Mouse (Mus musculus) right cerebral cortex, postnatal 14 days (tissue): ENCODE results near the gene Sars2.
A peak's percentile ranks its signal among the peaks of the same experiment; 100 is the strongest.
"Not testable (repeated sequence)": the region's sequence is repeated elsewhere in the genome, so short reads cannot be mapped to it uniquely, and the experiment has no call there.

Experiments
- DNase-seq: peaks from one replicate; pipeline ENCODE4 v3.0.0; 2022

The Sars2 gene

GRCm38 (mm10) chr7:28741709-28742438 is at the start of gene Sars2, which contains the start of gene Mrps12:
TSS of gene Sars2 (plus strand) at chr7:28741992.
TSS of gene Mrps12 (minus strand) at chr7:28741820.
- DNase-seq = peak; percentile 90

GRCm38 (mm10) chr7:28692545-28693320 is 49.1 kb upstream of the Sars2 start, which contains the start of gene Fbxo27:
TSS of gene Fbxo27 (plus strand) at chr7:28692849.
- DNase-seq = peak; percentile 51

- DNase-seq = peak; percentile 66
Observed at GRCm38 (mm10) chr7:28693321-28693966, 48.3 kb upstream of the Sars2 start.

GRCm38 (mm10) chr7:28694423-28694822 is 47.4 kb upstream of the Sars2 start:
- DNase-seq = no peak

- DNase-seq = no peak
Observed at GRCm38 (mm10) chr7:28694966-28695511, 46.8 kb upstream of the Sars2 start.

DNA sequence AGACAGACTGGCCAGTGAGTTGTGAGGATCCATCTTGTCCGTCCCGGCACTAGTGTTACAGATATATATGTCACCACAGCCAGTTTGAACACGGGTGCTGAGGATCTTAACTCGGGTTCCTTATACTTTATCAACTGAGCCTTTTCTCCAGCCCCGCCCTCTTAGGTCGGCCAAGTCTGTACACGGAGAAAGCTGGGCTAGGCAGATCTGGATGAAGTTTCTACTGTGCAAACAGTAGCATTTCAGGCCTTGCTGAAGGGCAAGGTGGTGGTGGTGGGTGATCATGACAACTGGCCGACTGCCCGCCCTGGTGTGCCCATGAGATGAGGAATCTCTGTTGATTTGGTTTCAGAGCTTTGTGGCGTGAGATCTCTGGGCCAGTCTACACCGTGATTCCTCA is 44.5 kb upstream of the Sars2 start:
- DNase-seq = no peak

- DNase-seq = no peak
Observed at GRCm38 (mm10) chr7:28700269-28700668, 41.5 kb upstream of the Sars2 start.

DNA sequence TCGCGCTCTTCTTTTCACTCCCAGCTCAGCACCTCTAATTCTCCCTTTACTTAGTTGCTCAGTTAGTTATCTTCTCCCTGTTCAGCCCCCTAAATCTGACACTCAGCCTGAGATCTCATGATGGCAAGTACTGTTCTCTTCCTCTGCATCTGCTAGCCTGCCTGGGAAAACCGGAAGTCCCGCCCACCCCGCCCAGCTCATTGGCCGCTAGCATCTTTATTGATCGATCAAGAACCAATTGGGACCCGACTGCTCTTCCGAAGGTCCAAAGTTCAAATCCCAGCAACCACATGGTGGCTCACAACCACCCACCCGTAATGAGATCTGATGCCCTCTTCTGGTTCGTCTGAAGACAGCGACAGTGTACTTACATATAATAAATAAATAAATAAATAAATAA is 40.5 kb upstream of the Sars2 start:
- not testable (repeated sequence) for DNase-seq

- no peak for DNase-seq
Observed at GRCm38 (mm10) chr7:28702601-28703143, 39.1 kb upstream of the Sars2 start.

GRCm38 (mm10) chr7:28709454-28709853 is 32.3 kb upstream of the Sars2 start:
- no peak for DNase-seq

GRCm38 (mm10) chr7:28710962-28711361 is 30.8 kb upstream of the Sars2 start:
- DNase-seq = no peak

GRCm38 (mm10) chr7:28714667-28715066 is 27.1 kb upstream of the Sars2 start:
- DNase-seq = no peak

DNA sequence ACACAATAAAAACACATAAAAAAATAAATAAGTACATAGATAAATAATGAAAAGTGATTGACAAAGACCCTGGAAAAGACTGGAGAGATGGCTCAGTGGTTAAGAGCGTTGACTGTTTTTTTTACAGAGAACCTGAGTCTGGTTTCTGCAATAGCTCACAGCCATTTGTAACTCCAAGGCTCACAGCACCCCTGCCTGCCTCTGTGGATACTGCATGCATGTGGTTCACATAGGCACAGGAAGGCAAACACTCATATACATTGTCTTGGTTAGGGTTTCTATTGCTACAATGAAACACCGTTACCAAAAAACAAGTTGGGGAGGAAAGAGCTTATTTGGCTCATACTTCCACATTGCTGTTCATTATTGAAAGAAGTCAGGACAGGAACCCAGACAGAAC is 26.2 kb upstream of the Sars2 start:
- no peak for DNase-seq

- DNase-seq = no peak
Observed at GRCm38 (mm10) chr7:28716590-28717281, 25.1 kb upstream of the Sars2 start, which contains the start of gene Fbxo17. TSS of gene Fbxo17 (plus strand) at chr7:28716804.

DNA sequence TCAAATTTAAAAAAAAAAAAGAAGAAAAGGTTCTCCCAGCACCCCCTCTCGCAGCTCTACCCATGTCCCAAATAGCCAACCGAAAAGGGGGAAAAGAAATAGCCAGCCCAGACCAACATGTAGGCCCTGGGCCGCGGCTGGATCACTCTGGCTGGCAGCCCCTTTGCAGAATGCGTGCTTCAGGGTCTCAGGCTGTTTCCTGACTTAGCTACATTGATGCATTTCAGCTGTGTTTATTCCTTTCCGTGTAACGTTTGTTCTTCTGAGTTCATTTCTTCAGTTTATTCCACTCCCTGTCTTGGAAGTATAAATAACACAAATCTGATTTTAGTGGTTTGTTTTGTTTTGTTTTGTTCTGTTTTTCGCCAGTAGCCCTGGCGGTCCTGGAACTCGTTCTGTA is 24.1 kb upstream of the Sars2 start:
- no peak for DNase-seq

DNA sequence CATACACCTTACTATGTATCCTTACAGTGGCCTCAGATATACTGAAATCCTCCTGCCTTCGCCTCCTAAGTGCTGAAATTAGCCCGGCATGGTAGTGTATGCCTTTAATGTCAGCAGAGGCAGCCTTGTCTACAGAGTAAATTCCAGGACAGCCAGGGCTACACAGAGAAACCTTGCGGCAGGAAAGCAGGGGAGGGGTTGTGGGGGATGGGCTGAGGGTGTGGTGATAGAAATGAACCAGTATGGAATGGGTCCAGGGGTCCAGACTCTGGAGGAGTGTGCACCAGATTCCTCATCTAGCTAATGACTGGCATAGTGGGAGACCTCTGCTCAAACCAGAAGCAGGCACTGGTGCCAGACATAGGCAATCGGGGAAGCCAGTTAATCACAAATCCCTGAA is 22.6 kb upstream of the Sars2 start:
- no peak for DNase-seq

DNA sequence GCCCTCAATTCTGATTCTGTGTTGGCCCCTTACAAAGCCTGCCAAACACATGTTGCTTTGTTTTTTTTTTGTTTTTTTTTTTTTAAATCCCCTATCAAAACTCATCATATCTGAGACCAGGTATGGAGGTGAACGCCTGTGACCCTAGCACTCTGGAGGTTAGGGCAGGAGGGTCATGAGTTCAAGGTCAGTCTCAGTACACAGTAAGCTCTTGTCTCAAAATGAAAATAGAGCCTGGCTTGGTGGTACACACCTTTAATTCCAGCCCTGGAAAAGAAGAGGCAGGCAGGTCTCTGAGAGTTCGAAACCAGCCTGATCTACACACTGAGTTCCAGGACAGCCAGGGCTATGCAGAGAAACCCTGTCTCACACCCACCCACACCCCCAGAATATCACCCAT is 22.1 kb upstream of the Sars2 start:
- DNase-seq = no peak

- no peak for DNase-seq
Observed at GRCm38 (mm10) chr7:28720753-28721537, 20.8 kb upstream of the Sars2 start.

GRCm38 (mm10) chr7:28722079-28722478 is 19.7 kb upstream of the Sars2 start:
- no peak for DNase-seq

- DNase-seq = no peak
Observed at GRCm38 (mm10) chr7:28724613-28725012, 17.2 kb upstream of the Sars2 start.

DNA sequence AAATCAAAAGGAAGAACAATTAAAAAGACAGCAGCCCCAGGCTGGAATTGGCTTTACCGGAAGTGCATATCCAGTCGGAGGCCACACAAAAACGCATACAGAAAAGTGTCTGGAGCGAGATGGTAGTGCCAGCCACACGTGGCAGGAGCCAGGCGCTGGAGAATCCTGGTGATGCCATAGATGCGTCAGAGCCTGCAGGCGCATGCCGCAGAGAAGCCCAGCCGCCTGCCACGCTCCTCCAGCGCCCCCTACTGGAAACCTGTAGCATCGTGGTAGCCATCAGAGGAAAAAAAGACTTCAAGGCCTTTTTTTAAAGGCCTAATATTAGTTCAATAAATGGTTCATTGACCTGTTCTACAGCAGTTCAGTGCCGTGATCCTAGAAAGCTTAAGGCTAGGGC is 15.2 kb upstream of the Sars2 start:
- DNase-seq = peak; percentile 86
